Mouse (Mus musculus) small intestine, adult 2 months (tissue): ENCODE data around the gene Gm11627.
"Not testable (repeated sequence)": the region's sequence is repeated elsewhere in the genome, so short reads cannot be mapped to it uniquely, and the experiment has no call there.

ENCODE experiments used
- CTCF ChIP-seq: fragments of 200-500 bp; IDR thresholded peaks from 2 replicates; pipeline ENCODE4 v1.5.1; 2012; ENCODE audit warnings: low read depth, mild to moderate bottlenecking, control low read depth, inconsistent platforms, low read length, moderate library complexity, mixed read lengths; ENCODE audit not compliant: insufficient replicate concordance, insufficient read length; ENCODE audit errors: extremely low read depth
- POLR2A ChIP-seq: fragments of 200-500 bp; IDR thresholded peaks from 2 replicates; pipeline ENCODE4 v1.6.1; 2012; ENCODE audit warnings: low read depth, mild to moderate bottlenecking, control low read depth, inconsistent platforms, low read length, moderate library complexity

DNA sequence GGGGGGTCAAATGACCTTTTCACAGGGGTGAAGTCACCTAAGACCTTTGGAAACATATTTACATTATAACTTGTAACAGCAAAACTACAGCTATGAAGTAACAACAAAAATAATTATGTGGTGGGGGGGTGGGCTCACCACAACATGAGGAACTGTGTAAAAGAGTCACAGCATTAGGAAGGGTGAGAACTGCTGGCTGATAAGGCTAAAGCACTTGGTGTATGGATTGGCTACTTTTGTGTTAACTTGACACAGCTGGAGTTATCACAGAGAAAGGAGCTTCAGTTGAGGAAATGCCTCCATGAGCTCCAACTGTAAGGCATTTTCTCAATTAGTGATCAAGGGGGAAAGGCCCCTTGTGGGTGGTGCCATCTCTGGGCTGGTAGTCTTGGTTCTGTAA, 39.0 kb downstream of the Gm11627 start:
- TF ChIP-seq CTCF, POLR2A: not testable (repeated sequence)
